Mouse (Mus musculus): ENCODE measurements around the gene Kctd20.
A peak's percentile ranks its signal among the peaks of the same experiment; 100 is the strongest.

Gene Kctd20

DNA sequence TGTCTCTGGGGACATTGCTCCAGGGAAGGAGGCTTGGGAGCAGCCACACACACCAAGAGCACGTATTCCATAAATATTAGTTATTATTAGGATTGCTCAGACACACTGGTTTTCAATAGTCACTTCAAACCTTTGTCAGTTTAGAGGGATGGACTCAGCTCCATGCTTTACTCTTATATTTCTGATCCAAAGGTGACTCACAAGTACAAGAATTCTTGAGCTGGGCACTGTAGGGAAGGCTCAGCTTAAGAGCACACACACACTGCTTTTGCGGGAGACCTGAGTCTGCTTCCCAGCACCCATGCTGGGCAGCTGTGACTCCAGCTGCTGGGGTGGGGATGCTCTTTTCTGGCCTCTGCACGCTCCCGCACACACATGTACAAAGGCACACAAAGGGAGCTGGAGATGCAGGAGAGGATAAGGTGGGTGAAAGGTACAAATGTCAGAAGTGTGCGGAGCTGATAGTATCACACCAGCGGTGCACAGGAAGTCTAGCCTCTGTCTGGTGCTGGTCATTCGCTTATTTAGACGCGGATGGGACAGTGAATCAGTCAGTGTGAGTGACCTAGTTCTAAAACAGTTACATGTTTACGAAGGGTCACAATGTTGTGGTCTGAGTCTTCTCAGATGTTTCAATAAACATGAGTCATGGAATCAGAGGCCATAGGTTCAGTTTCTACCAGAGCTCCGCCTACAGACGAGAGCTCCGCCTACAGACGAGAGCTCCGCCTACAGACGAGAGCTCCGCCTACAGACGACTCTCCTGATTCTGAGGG is 20.1 kb upstream of the Kctd20 start:
- no peak for DNase-seq (ENCODE audit: low read depth, low spot score)

DNA sequence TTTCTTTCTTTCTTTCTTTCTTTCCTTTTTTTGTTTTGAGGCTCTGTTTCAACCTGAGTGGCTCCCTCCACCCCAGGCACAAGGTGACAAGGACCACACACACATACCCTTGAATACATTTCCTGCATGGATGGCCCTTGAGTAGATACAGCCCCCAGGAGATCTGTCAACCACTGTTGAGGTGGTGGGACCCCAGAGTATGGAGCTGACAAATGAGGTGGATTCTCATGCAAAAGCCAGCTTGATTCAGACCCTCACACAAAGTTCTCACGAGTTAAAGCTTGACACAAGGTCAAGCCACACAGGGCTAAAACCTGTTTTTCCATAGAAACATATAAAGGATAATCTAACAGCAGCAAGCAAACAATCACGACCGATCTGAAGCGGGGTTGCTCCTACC is 19.5 kb upstream of the Kctd20 start:
- DNase-seq (ENCODE audit: low read depth, low spot score) = no peak

DNA sequence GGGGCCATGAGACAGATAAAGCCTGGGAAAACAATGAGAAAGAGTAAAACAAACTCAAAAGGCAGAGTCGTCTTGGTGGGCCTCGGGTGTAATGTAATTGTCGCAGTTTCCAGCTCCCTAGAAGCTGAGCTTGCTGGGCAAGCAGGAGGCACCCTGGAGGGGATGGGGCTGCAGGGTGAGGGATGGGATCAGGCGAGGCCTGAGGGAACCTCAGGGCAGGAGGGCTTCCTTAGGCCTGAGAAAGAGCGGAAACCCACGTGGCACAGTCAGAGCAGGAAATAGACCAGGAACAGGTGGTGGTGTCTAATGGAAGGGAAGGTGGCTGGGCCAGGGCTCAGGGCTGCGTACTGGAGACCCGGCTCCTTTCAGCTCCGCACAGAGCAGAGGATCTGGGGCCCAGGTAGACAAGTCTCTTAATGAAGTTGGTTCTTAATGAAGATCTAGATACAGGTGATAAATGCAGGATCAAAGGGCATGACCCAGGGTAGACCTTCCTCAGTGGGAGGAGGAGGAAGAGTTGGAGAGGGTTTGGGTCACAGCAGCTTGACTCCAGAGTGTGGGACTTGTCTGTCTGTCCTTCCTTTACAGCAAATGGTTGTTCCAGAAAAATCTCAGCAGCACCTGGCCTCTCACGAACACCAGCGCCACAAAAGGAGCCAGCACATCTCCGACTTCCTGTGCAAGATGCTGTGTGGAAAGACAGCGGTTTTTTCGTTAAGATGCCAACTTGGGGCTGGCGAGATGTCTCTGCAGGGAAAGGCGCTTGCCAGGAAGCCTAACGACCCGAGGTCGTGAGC is 17.4 kb upstream of the Kctd20 start:
- no peak for DNase-seq (ENCODE audit: low read depth, low spot score)

DNA sequence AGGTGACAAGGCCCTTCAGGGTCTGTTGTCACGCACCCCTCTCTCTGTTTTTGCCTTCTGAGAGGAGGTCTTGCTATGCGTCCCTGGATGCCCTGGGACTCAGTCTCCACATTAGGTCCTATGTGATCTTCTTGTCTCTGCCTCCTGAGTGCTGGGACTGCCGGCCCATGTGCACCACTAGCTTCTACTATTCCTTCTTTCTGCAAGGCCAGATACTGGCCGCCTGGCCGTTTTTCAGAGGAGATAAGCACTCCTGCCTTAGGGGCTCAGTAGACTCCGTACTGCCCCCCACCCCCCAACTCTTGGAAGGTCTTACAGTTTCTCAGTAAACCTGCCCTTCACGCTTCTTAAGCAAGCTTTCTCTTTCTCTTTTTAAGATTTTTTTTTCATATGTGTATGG is 15.6 kb upstream of the Kctd20 start:
- DNase-seq (ENCODE audit: low read depth, low spot score) = no peak

DNA sequence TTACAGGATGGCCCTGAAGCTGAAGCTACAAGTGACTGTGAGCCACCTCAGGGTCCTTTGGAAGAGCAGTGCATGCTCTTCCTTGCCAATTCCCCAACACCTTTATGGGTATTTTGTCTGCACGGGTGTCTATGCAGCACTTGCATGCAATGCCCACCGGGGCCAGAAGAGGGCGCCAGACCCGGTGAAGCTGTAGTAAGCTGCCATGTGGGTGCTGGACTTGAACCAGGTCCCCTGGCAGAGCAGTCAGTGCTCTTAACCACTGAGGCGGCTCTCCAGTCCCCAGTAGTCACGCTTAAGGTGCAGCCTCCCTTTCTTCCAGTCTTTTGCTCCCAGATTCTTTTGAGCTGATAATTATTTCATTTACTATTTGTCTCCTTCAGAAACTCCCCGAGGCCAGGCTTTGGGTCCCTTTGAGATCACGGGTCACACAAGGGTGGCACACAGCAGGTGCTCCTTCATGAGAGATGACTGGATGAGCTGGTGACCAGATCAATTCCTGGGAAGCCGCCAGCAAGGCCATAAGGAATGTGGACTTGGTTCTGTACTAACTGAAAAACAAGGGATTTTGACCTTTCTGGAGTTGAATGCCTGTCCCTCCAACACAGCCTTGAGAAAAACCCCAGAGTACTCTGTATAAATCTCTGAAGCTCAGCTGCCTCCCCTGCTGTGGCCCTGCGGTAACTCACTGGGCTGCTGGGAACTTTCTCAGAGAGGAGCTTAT is 15.0 kb upstream of the Kctd20 start:
- DNase-seq (ENCODE audit: low read depth, low spot score) = no peak

DNA sequence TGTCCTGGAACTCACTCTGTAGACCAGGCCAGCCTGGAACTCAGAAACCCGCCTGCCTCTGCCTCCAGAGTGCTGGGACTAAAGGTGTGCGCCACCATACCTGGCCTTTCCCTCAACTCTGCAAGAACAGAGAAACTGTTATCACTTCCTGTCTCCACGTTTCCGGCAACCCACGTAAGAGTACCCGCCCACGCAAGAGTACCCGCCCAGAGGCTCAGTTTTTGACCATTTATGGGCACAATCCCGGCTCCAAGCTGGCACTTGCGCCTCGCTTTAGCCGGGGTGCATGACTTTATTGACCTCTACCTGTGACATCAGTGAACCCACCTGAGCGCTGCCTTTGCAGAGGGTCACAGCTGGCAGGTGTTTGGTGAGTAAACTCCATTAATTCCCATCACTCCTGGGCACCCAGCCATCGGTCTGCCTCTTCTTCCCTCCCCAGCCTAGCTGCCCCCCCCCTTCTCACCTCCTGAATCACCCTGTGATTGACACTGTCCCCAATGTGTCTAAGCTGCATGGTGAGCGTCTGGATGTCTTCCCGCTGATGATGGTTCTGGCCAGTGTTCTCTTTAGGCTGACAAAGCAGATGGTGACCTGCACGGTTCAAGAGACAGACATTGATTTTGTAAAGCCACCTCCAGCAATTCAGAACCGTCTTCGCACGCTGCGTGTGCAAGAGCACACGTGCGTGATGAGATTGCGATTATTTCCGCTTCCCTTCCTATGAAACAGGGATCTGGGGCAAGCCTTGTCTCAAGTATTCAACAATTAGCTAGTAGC is 10.8 kb upstream of the Kctd20 start:
- no peak for DNase-seq (ENCODE audit: low read depth, low spot score)

DNA sequence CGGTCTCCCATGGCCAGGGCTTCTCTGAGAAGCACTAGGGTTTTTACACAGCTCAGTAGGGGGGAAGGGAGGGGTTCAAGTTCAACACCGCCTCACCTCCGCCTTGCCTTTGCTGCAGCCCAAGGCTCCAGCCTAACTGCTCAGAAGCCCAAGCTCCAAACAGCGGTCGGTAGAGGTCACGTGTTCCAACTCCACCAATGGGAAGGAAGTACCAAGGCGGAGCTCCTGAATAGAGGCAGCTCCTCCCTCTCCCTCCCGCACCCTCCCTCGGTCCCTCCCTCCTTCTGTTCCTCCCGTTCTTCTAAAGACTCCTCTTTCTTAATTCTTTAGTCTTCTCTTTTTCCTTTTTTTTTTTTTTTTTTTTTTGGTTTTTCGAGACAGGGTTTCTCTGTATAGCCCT is 9.6 kb upstream of the Kctd20 start:
- no peak for DNase-seq (ENCODE audit: low read depth, low spot score)

DNA sequence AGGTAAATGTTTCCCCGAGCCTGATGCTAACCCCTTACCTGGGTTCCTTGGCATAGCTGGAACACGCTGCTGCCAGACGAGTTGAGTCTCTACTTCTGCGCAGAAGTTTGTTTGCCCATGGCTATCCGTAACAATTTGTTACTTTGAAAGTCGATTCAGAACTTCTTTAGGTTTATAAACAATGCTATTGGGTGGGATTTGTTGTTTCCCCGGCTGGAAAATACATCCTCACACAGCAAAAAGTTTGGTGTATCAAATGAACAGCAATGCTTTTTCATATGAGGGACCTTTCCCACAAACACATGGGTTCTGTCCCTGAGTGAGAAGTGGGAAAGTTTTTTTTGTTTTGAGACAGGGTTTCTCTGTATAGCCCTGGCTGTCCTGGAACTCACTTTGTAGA is 8.0 kb upstream of the Kctd20 start, which contains the start of gene Pxt1:
Pxt1 (minus strand) TSS at position 101 of the 400 bp plus-strand sequence.
- DNase-seq (ENCODE audit: low read depth, low spot score) = no peak

DNA sequence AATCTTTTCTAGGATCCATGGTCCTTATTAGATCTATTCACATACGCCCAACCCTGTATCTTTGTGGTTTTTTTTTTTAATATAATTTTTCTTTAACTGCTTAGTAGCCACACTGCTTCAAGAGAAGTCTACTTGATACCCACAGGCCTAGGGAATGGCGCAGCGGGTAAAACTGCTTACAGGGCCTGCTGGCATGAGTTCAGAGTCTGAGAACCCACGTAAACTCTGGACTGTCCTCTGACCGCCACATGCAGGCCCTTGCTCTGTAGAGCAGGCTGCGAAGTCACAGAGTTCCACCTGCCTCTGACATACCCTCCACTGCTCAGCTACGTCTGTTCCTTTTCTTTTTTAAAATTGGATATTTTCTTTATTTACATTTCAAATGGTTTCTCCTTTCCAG is 7.3 kb upstream of the Kctd20 start:
- DNase-seq (ENCODE audit: low read depth, low spot score) = no peak

DNA sequence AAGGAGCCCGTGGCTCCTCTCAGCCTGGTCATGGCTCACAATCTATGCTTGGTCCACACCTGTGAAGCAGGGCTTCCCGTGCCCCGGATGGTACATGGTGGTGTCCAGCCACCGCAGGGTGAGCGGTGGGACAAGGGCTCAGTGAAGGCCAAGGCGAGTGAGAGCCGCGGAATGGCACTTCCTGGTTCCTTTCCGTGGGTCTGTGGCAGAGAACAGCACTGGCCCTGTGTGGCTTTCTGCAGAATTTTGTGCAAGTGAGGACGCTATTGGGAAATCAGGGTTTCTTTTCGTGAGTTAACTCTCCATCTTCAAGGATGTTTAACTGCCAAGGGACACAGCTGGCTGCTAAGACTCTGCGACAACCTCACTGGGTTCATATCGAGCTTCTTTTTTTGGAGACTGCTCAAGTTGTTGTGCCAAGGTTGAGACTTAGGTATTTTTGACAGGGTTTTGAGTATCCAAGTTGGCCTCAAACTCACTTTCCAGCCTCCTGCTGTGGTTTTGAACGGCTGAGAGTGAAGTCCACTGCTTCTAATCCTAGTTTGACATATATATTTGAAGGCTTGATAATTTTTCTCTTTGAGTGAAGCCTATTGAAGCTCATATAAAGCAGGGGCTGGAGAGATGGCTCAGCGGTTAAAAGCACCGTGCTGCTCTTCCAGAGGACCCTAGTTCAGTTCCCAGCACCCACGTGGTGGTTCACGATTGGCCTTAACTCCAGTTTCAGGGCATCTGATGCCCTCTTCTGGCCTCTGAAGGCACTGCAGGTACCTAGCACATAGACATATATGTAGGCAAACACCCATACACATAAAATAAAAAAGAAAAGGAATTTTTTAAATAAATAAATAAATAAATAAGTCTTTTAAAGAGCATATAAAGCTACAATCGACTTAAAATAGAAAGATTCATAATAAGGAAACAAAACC is 4.5 kb upstream of the Kctd20 start:
- no peak for DNase-seq (ENCODE audit: low read depth, low spot score)

DNA sequence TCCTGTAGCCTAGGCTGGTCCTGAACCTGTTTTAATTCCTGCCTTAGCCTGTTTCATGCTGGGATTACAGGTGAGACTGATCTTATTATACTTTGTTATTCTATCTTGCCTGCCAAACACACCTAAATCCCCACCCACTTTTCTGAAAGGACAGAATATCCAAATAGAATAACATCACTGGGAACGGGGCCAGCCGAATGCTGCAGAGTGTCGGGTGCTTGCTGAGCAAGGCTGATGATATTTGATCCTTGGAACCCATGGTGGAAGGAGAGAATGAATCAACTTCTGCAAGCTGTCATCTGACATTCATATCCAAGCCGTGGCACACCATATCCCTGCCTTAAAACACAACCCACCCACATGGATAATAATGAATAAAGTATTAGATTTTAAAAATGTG is 3.1 kb upstream of the Kctd20 start:
- DNase-seq (ENCODE audit: low read depth, low spot score) = peak; percentile 44

DNA sequence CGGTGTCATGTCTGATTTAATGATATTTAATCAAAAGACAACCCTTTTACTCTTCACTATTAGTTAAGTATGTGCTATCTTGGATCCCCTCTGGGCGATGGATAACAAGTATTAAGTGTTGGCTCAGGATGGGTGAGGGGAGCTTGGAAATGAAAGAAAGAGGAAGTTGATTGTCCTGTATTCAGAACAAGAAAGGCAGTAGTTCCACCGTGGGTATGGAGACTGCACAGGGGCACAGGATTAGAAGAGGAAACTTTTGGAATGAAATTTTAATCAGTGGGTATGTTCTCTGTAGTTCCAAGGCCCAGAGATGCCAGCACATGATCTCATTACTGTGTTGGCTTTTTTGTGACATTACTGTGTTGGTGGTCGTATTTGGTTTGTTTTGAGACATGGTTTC is 999 bp upstream of the Kctd20 start:
- DNase-seq (ENCODE audit: low read depth, low spot score) = no peak

DNA sequence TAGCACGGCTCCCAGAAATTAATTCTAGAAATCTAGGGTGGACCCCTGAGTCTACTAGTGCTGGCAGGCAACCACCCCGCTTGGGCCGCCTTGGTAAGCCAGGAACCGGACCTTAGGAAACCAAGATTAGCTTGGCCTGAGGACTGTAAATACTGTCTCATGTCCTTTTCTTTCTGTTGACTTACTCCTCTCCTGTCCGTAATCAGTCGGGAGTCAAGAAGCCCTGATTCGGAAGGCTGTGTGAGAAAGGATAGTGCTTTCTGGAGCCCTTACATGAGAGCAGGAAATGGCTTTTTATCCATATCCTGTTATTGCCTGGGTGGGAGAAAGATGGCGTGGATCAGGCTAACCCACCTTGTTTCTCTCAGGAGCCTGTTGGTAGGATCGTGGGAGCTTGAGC is 1.5 kb downstream of the Kctd20 start:
- no peak for DNase-seq (ENCODE audit: low read depth, low spot score)

DNA sequence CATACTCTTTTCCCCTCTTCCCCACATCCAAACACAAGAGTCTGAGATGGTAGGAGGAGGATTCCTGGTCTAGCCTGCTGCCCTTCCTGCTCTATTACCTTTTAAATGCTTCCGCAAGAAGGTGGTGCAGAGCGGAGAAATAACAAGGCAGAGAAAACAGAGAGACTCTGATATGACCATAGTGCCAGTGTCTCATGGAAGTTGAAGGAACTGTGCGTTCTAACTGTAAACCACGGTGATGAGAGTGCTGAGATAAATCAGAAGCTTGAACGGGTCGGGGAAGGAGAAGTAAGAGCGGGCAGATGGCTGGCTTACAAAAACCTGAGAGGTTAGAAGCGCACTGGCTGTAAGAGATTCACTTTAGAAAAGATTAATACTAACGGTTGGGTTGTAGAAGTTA is 2.7 kb downstream of the Kctd20 start:
- DNase-seq (ENCODE audit: low read depth, low spot score) = no peak

DNA sequence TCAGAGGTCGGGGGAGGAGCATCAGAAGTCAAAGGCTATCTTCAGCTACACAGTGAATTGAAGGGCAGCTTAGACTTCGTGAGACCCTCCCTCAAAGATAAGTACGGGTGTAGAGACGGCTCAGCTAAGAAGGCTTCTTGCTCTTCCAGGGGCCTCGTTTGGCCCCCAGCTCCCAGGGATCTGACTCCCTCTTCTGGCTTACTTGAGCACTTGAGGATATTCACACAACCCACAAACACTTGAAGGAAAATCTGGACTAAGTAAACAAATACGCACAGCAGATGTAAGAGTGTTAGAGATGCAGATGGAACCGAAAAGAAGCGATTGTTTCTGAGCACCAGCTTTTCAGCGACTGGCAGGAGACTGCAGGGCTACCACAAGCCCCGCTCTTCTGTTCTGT is 8.8 kb downstream of the Kctd20 start:
- no peak for DNase-seq (ENCODE audit: low read depth, low spot score)

DNA sequence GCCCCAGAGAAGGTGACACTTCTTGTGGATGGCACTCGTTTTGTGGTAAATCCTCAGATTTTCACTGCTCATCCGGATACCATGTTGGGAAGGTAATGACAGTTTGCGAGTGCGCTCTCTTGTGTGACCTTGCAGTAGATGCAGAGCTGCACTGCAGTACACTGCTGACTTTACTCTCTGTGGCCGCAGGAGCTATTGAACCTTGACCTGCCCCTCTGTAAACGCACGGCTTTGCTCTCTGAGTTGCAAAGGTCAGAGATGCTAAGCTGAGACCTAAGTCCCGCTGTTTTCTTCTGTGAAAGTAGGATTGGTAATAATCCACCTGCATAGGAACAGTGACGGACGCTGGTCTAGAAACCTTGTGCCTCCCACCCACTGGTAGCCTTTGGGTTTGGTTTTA is 9.8 kb downstream of the Kctd20 start:
- no peak for DNase-seq (ENCODE audit: low read depth, low spot score)

DNA sequence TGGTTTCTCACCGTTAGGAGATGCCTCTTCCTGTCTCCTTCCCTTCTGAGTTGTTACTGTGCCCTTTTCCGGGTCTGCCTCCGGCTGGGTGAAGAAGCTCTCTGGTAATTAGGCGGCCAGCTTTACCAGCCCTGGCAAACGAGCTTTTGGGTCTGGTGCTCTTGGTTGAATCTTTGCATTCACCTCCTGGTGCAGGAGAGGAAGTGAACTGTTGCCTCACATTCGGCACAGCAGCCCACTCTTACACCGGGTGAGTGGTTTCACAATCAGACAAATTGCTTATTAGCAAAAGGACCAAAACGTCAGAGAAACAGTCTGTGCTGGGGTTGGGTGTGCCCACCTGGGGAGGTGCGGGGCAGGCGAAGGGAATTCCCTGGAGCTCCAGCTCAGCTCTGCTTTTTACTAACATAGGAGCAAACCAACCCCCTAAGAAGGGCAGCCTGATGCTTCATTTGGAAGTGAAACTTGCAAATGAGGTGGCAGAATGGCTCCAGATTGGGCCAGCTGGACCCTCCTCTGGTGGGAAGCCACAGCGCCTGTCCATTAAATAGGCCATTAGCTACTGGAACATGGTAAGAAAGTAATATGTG is 15.4 kb downstream of the Kctd20 start:
- DNase-seq (ENCODE audit: low read depth, low spot score) = no peak

DNA sequence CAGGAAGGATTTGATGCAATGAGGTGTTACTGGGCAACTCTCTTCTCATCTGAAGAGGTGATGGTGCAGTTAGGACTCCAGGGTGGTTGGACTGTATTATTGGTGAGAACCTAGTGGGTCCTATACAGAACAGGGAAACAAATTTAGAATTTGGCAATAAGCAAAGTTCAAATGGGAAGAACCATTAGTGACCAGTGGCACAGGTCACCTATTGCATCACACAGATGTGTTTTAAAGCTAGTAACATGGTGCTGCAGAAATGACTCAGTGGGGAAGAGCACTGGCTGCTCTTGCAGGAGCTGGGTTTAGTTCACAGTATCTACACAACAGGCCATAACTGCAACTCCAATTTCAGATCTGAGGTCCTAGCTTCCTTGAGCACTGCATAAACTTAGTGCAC is 18.4 kb downstream of the Kctd20 start:
- no peak for DNase-seq (ENCODE audit: low read depth, low spot score)

DNA sequence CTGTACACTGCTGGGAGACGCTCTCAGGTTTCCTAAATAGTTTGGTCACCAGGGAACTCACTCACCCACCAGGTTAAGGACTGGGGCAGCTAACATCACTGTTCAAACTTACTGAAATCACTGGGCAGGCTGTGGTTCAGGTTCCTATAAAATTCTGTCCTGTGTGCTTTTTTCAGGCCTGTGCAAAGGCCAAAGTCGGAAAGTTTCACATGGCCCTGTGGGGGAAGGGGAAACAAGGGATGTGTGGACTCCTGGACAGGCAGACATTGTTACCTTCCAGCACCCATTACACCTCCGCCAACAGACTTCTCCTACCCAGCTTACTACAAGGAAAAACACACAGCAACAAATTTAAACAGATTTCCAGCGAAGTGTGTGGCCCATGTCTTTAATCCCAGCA is 27.3 kb downstream of the Kctd20 start:
- DNase-seq (ENCODE audit: low read depth, low spot score) = no peak

DNA sequence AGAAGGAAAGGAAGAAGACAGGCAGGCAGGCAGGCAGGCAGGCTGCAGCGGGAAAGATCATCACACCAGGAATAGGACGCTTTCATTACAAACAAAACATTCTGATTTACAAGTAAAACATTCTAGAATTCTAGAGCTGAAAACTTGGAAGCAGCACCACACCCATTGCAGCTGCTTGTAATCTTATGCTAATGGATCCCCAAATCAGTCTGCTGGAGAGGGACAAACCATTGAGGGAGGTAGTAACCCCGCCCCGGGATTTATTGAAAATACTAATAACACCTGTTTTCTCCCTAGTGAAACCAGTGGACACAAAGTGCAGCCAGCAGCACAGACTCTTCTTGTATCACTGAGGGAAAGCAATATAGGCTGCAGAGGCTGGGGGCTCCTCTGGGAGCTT is 29.3 kb downstream of the Kctd20 start:
- no peak for DNase-seq (ENCODE audit: low read depth, low spot score)
